Mouse (Mus musculus): ENCODE data around the gene Schip1. TPM values are rescaled to one million over a fixed set of nuclear protein-coding genes. Genes with fewer than 3 reads are reported as not detected.

Gene Schip1
- polyA plus RNA-seq, 1 experiment from 2014 or later: 165 TPM

- H3K9ac ChIP-seq (ENCODE audit: low read length): no peak overlapping the region
- WGBS: 41% methylated on average over 7 of the region's 7 CpGs
- H3K4me1 ChIP-seq (ENCODE audit: control insufficient read depth, insufficient read depth, low read length): peaks cover 14% of the 10 kb centered on the region; the same call in 1 of the 2 replicates
- DNase-seq (ENCODE audit: low spot score) (peak; percentile 74), ATAC-seq (peak; percentile 84)
- no peak overlapping the region for H3K4me3 ChIP-seq (ENCODE audit: low read depth, low read length)
- no peak overlapping the region for H3K4me2 ChIP-seq (ENCODE audit: low read length)
- no peaks in the 10 kb centered on the region for H3K27me3 ChIP-seq (replicated peaks; ENCODE audit: control insufficient read depth, insufficient read depth, low read length)
- H3K36me3 ChIP-seq (ENCODE audit: control insufficient read depth, insufficient read depth, low read length): no peaks in the 10 kb centered on the region
- no peaks in the 10 kb centered on the region for H3K9me3 ChIP-seq (replicated peaks; ENCODE audit: control insufficient read depth, low read length)
- no peak overlapping the region for H3K27ac ChIP-seq (ENCODE audit: low read depth, low read length)
Observed at GRCm38 (mm10) chr3:68513340-68514119, 448.9 kb downstream of the Schip1 start.

- no peak overlapping the region for H3K4me3 ChIP-seq (ENCODE audit: low read depth, low read length)
- peaks cover 14% of the 10 kb centered on the region; the same call in 1 of the 2 replicates for H3K4me1 ChIP-seq (ENCODE audit: control insufficient read depth, insufficient read depth, low read length)
- no peak overlapping the region for H3K27ac ChIP-seq (ENCODE audit: low read depth, low read length)
- H3K27me3 ChIP-seq (replicated peaks; ENCODE audit: control insufficient read depth, insufficient read depth, low read length): no peaks in the 10 kb centered on the region
- ATAC-seq (peak; percentile 44), DNase-seq (ENCODE audit: low spot score) (no peak)
- H3K9me3 ChIP-seq (replicated peaks; ENCODE audit: control insufficient read depth, low read length): no peaks in the 10 kb centered on the region
- H3K9ac ChIP-seq (ENCODE audit: low read length): no peak overlapping the region
- no peak overlapping the region for H3K4me2 ChIP-seq (ENCODE audit: low read length)
- 44% methylated on average over 3 of the region's 3 CpGs for WGBS
- H3K36me3 ChIP-seq (ENCODE audit: control insufficient read depth, insufficient read depth, low read length): no peaks in the 10 kb centered on the region
Observed at GRCm38 (mm10) chr3:68514120-68514497, 449.5 kb downstream of the Schip1 start.

GRCm38 (mm10) chr3:68514717-68515116 is 450.1 kb downstream of the Schip1 start:
- Histone ChIP-seq H3K4me3 (ENCODE audit: low read depth, low read length) (no peak overlapping the region), H3K4me2 (ENCODE audit: low read length) (no peak overlapping the region), H3K9me3 (replicated peaks; ENCODE audit: control insufficient read depth, low read length) (no peaks in the 10 kb centered on the region), H3K4me1 (ENCODE audit: control insufficient read depth, insufficient read depth, low read length) (peaks cover 14% of the 10 kb centered on the region; the same call in 1 of the 2 replicates), H3K9ac (ENCODE audit: low read length) (no peak overlapping the region), H3K27me3 (replicated peaks; ENCODE audit: control insufficient read depth, insufficient read depth, low read length) (no peaks in the 10 kb centered on the region), H3K27ac (ENCODE audit: low read depth, low read length) (no peak overlapping the region), H3K36me3 (ENCODE audit: control insufficient read depth, insufficient read depth, low read length) (no peaks in the 10 kb centered on the region)
- DNase-seq (ENCODE audit: low spot score) (no peak), ATAC-seq (no peak)
- 85% methylated on average over 3 of the region's 3 CpGs for WGBS

- Histone ChIP-seq H3K4me3 (ENCODE audit: low read depth, low read length) (no peak overlapping the region), H3K9ac (ENCODE audit: low read length) (no peak overlapping the region), H3K36me3 (ENCODE audit: control insufficient read depth, insufficient read depth, low read length) (no peaks in the 10 kb centered on the region), H3K27ac (ENCODE audit: low read depth, low read length) (no peak overlapping the region), H3K27me3 (replicated peaks; ENCODE audit: control insufficient read depth, insufficient read depth, low read length) (no peaks in the 10 kb centered on the region), H3K9me3 (replicated peaks; ENCODE audit: control insufficient read depth, low read length) (no peaks in the 10 kb centered on the region), H3K4me1 (ENCODE audit: control insufficient read depth, insufficient read depth, low read length) (peaks cover 14% of the 10 kb centered on the region; the same call in 1 of the 2 replicates), H3K4me2 (ENCODE audit: low read length) (no peak overlapping the region)
- WGBS: 67% methylated on average over 12 of the region's 12 CpGs
- DNase-seq (ENCODE audit: low spot score) (peak; percentile 27), ATAC-seq (no peak)
Observed at GRCm38 (mm10) chr3:68516393-68517081, 451.9 kb downstream of the Schip1 start.

- DNase-seq (ENCODE audit: low spot score): peak; percentile 46
- 37% methylated on average over 7 of the region's 7 CpGs for WGBS
- ATAC-seq: no peak
- Histone ChIP-seq H3K27me3 (replicated peaks; ENCODE audit: control insufficient read depth, insufficient read depth, low read length) (no peaks in the 10 kb centered on the region), H3K9ac (ENCODE audit: low read length) (no peak overlapping the region), H3K4me3 (ENCODE audit: low read depth, low read length) (no peak overlapping the region), H3K4me2 (ENCODE audit: low read length) (no peak overlapping the region), H3K9me3 (replicated peaks; ENCODE audit: control insufficient read depth, low read length) (no peaks in the 10 kb centered on the region), H3K27ac (ENCODE audit: low read depth, low read length) (no peak overlapping the region), H3K4me1 (ENCODE audit: control insufficient read depth, insufficient read depth, low read length) (peaks cover 14% of the 10 kb centered on the region; the same call in 1 of the 2 replicates), H3K36me3 (ENCODE audit: control insufficient read depth, insufficient read depth, low read length) (no peaks in the 10 kb centered on the region)
Observed at GRCm38 (mm10) chr3:68517236-68517635, 452.6 kb downstream of the Schip1 start.

GRCm38 (mm10) chr3:68518041-68518440 is 453.4 kb downstream of the Schip1 start:
- Histone ChIP-seq H3K4me3 (ENCODE audit: low read depth, low read length) (no peak overlapping the region), H3K27me3 (replicated peaks; ENCODE audit: control insufficient read depth, insufficient read depth, low read length) (no peaks in the 10 kb centered on the region), H3K4me2 (ENCODE audit: low read length) (no peak overlapping the region), H3K36me3 (ENCODE audit: control insufficient read depth, insufficient read depth, low read length) (no peaks in the 10 kb centered on the region), H3K9ac (ENCODE audit: low read length) (no peak overlapping the region), H3K4me1 (ENCODE audit: control insufficient read depth, insufficient read depth, low read length) (peaks cover 14% of the 10 kb centered on the region; the same call in 1 of the 2 replicates), H3K9me3 (replicated peaks; ENCODE audit: control insufficient read depth, low read length) (no peaks in the 10 kb centered on the region), H3K27ac (ENCODE audit: low read depth, low read length) (no peak overlapping the region)
- 85% methylated on average over 8 of the region's 8 CpGs for WGBS
- DNase-seq (ENCODE audit: low spot score) (no peak), ATAC-seq (no peak)

GRCm38 (mm10) chr3:68518586-68518985 is 454.0 kb downstream of the Schip1 start:
- H3K4me2 ChIP-seq (ENCODE audit: low read length): no peak overlapping the region
- no peaks in the 10 kb centered on the region for H3K36me3 ChIP-seq (ENCODE audit: control insufficient read depth, insufficient read depth, low read length)
- DNase-seq (ENCODE audit: low spot score) (no peak), ATAC-seq (no peak)
- no peaks in the 10 kb centered on the region for H3K9me3 ChIP-seq (replicated peaks; ENCODE audit: control insufficient read depth, low read length)
- no peak overlapping the region for H3K9ac ChIP-seq (ENCODE audit: low read length)
- H3K27me3 ChIP-seq (replicated peaks; ENCODE audit: control insufficient read depth, insufficient read depth, low read length): no peaks in the 10 kb centered on the region
- H3K4me1 ChIP-seq (ENCODE audit: control insufficient read depth, insufficient read depth, low read length): peaks cover 12% of the 10 kb centered on the region; the same call in 1 of the 2 replicates
- 95% methylated on average over 5 of the region's 5 CpGs for WGBS
- no peak overlapping the region for H3K4me3 ChIP-seq (ENCODE audit: low read depth, low read length)
- H3K27ac ChIP-seq (ENCODE audit: low read depth, low read length): no peak overlapping the region

- H3K27ac ChIP-seq (ENCODE audit: low read depth, low read length): no peak overlapping the region
- no peak overlapping the region for H3K9ac ChIP-seq (ENCODE audit: low read length)
- H3K4me1 ChIP-seq (ENCODE audit: control insufficient read depth, insufficient read depth, low read length): no peaks in the 10 kb centered on the region
- DNase-seq (ENCODE audit: low spot score) (no peak), ATAC-seq (no peak)
- no peaks in the 10 kb centered on the region for H3K36me3 ChIP-seq (ENCODE audit: control insufficient read depth, insufficient read depth, low read length)
- no peak overlapping the region for H3K4me3 ChIP-seq (ENCODE audit: low read depth, low read length)
- H3K27me3 ChIP-seq (replicated peaks; ENCODE audit: control insufficient read depth, insufficient read depth, low read length): no peaks in the 10 kb centered on the region
- H3K9me3 ChIP-seq (replicated peaks; ENCODE audit: control insufficient read depth, low read length): no peaks in the 10 kb centered on the region
- WGBS: 93% methylated on average over 10 of the region's 10 CpGs
- no peak overlapping the region for H3K4me2 ChIP-seq (ENCODE audit: low read length)
Observed at GRCm38 (mm10) chr3:68525361-68525878, 460.8 kb downstream of the Schip1 start.

GRCm38 (mm10) chr3:68526416-68526815 is 461.8 kb downstream of the Schip1 start:
- Histone ChIP-seq H3K36me3 (ENCODE audit: control insufficient read depth, insufficient read depth, low read length) (no peaks in the 10 kb centered on the region), H3K4me2 (ENCODE audit: low read length) (no peak overlapping the region), H3K9ac (ENCODE audit: low read length) (no peak overlapping the region), H3K4me1 (ENCODE audit: control insufficient read depth, insufficient read depth, low read length) (no peaks in the 10 kb centered on the region), H3K27ac (ENCODE audit: low read depth, low read length) (no peak overlapping the region), H3K27me3 (replicated peaks; ENCODE audit: control insufficient read depth, insufficient read depth, low read length) (no peaks in the 10 kb centered on the region), H3K9me3 (replicated peaks; ENCODE audit: control insufficient read depth, low read length) (no peaks in the 10 kb centered on the region), H3K4me3 (ENCODE audit: low read depth, low read length) (no peak overlapping the region)
- no peak for DNase-seq (ENCODE audit: low spot score)
- ATAC-seq: no peak
- WGBS: 64% methylated on average over 4 of the region's 4 CpGs

Data from forebrain, embryonic 14.5 days (tissue).